Mouse (Mus musculus) heart, embryonic 16.5 days (tissue): Measurements from ENCODE around the gene Glis3. TPM values are rescaled to one million over a fixed set of nuclear protein-coding genes. Genes with fewer than 3 reads are reported as not detected.
A peak's percentile ranks its signal among the peaks of the same experiment; 100 is the strongest.

Experiments
- ATAC-seq: fragments of 200-750 bp; cut with Nextera tagmentation; replicated peaks from 2 replicates; pipeline ENCODE4 v1.8.0; 2017; ENCODE audit warnings: moderate number of reproducible peaks; ENCODE audit not compliant: insufficient read depth, low FRiP score; ENCODE audit errors: extremely low read depth
- H3K27ac ChIP-seq: fragments of 300-500 bp; sonication (generic); 2 replicates; pipeline ENCODE4 v1.5.1; 2014; ENCODE audit warnings: mild to moderate bottlenecking, low read length, control low read depth, moderate library complexity
- H3K27me3 ChIP-seq: fragments of 300-500 bp; sonication (generic); 2 replicates; pipeline ENCODE4 v1.6.1; 2014; ENCODE audit warnings: low read length, mixed read lengths; ENCODE audit not compliant: control insufficient read depth, insufficient read depth
- H3K36me3 ChIP-seq: fragments of 300-500 bp; sonication (generic); 2 replicates; pipeline ENCODE4 v1.6.1; 2014; ENCODE audit not compliant: control insufficient read depth, insufficient read depth
- H3K4me1 ChIP-seq: fragments of 300-500 bp; sonication (generic); 2 replicates; pipeline ENCODE4 v1.6.1; 2014; ENCODE audit warnings: low read length, mixed read lengths; ENCODE audit not compliant: control insufficient read depth, insufficient read depth
- H3K4me2 ChIP-seq: fragments of 300-500 bp; sonication (generic); 2 replicates; pipeline ENCODE4 v1.6.1; 2014; ENCODE audit warnings: low read depth, mild to moderate bottlenecking, control low read depth, low read length
- H3K4me3 ChIP-seq: fragments of 300-500 bp; sonication (generic); 2 replicates; pipeline ENCODE4 v1.5.1; 2014; ENCODE audit warnings: mild to moderate bottlenecking, control low read depth, low read length
- H3K9ac ChIP-seq: fragments of 300-500 bp; sonication (generic); 2 replicates; pipeline ENCODE4 v1.6.1; 2014; ENCODE audit warnings: low read length, control low read depth
- H3K9me3 ChIP-seq: fragments of 300-500 bp; sonication (generic); replicated peaks from 2 replicates; pipeline ENCODE4 v1.6.1; 2016; ENCODE audit warnings: low read length; ENCODE audit not compliant: control insufficient read depth
- WGBS: fragments of 180-500 bp; shearing (Covaris S2); extraction: QIAGEN DNeasy Blood & Tissue Kit; methylation state at CpG from one replicate; pipeline ENCODE4 v1.1.7; 2014; 5-methylcytosine and 5-hydroxymethylcytosine counted together
- polyA plus RNA-seq: library from polyadenylated mRNA; unstranded; fragments of >200 nt; fragmentation: Nextera tagmentation; extraction: Ambion mirVana; gene quantifications from 2 replicates; pipeline ENCODE4 v1.2.1, GENCODE M21; 2015

The Glis3 gene
- polyA plus RNA-seq, 1 experiment from 2014 or later = 1.3 TPM

DNA sequence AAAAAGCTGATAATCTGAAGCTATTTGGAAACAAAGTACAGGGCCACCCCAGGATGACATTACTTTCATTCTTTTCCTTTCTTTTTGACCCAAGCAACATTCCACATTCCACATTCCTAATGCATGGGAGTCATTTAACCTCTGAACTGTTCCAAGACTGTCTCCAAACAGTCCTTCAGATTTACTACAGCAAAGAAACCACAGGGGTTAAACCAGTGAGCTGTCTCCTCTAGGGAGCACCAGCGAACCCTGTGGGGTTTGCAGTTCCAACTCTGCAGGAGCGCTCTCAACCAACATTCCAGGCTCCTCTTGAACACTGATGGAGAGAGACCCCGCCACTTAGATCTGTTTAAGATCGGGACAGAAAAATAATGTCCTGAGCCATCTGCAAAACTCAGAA lies 33.6 kb downstream of the Glis3 start:
- H3K4me2 ChIP-seq = no peak overlapping the region

DNA sequence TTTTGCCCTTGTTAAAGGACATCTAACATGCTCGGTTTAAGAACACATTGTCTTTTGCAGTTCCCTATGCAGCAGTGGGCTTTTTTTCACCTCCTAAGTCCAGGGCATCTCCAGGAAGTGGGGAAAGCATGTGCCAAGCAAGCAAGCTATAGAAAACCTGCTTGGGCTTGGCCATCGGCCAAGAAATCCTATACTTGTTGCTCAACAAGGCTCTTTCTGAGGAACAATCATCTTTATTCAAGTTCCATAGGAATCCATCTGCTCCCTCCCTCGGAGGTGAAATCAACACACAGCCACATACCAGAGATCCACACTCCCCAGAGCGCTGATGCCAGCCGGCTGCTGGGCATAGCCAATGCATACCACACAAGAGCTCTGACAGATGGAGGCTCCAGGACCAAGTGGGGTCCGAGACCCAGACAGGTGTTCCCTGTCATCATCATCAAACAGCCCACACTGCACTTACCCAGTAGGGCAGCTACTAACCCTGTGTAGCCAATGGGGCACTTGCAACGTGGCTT lies 39.0 kb downstream of the Glis3 start:
- Histone ChIP-seq H3K4me3 (no peak overlapping the region), H3K27ac (no peak overlapping the region), H3K9ac (no peak overlapping the region), H3K9me3 (no peaks in the 10 kb centered on the region), H3K36me3 (no peaks in the 10 kb centered on the region), H3K4me1 (no peaks in the 10 kb centered on the region), H3K4me2 (no peak overlapping the region), H3K27me3 (no peaks in the 10 kb centered on the region)
- 53% methylated on average over 7 of the region's 7 CpGs for WGBS
- no peak for ATAC-seq

More for the DNA sequence above, 33.6 kb downstream of the Glis3 start:
- Histone ChIP-seq H3K36me3 (no peaks in the 10 kb centered on the region), H3K4me3 (no peak overlapping the region), H3K9me3 (no peaks in the 10 kb centered on the region), H3K4me1 (no peaks in the 10 kb centered on the region), H3K27ac (no peak overlapping the region), H3K9ac (no peak overlapping the region), H3K27me3 (no peaks in the 10 kb centered on the region)
- WGBS = 42% methylated on average over 4 of the region's 4 CpGs
- ATAC-seq = no peak

DNA sequence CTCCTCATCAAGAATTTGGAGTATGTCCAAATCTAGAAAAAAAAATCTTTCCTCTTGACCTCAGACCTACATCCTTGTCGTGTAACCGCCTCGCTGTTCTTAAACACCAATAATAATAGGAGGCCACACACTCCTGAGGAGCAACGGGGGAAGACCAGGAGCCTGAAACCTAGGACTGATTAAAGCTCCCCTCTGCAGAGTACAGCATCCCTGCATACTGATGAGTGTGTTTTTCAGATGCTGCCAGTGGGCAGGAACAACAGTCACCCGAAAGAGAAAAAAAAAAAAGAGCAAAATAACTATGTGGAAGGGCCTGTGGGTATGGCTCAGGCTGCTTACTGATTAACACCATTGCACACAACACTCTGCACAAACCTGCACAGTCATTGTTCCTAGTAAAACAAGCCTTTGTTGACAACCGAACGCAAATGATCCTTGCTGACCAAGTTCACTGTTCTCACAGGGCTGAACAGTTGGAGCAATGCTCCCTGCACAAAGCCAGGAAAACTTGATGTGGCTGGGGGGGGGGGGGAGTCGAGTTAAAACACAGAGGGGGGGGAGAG lies 43.8 kb downstream of the Glis3 start:
- no peak overlapping the region for H3K9ac ChIP-seq
- no peak overlapping the region for H3K4me2 ChIP-seq
- H3K36me3 ChIP-seq = no peaks in the 10 kb centered on the region
- 60% methylated on average over 7 of the region's 8 CpGs for WGBS
- ATAC-seq = no peak
- H3K4me3 ChIP-seq = no peak overlapping the region
- H3K27ac ChIP-seq = no peak overlapping the region
- no peaks in the 10 kb centered on the region for H3K4me1 ChIP-seq
- no peaks in the 10 kb centered on the region for H3K27me3 ChIP-seq
- H3K9me3 ChIP-seq = no peaks in the 10 kb centered on the region

DNA sequence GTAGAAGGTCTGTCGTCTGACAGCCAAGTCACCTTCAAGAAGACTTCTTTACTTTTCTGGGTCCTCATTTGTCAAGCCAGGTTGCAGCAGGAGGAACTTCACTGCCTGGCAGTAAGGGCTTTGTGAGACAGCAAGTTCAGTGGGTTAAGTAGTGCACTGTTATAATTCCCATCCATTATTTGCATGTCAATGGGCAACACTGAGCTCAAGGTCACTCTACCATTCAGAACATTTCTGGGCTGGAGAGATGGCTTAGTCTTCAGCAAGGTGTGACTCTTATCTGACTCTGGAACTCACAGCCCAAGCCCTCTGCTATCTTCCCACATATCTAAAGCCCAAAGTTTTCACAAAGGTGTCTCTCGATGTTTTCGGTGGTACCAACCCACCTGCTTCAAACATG lies 44.9 kb downstream of the Glis3 start:
- Histone ChIP-seq H3K9ac (no peak overlapping the region), H3K4me2 (no peak overlapping the region), H3K4me1 (no peaks in the 10 kb centered on the region), H3K36me3 (no peaks in the 10 kb centered on the region), H3K27me3 (no peaks in the 10 kb centered on the region), H3K4me3 (no peak overlapping the region), H3K9me3 (no peaks in the 10 kb centered on the region), H3K27ac (no peak overlapping the region)
- no peak for ATAC-seq
- 84% methylated on average over 3 of the region's 3 CpGs for WGBS

DNA sequence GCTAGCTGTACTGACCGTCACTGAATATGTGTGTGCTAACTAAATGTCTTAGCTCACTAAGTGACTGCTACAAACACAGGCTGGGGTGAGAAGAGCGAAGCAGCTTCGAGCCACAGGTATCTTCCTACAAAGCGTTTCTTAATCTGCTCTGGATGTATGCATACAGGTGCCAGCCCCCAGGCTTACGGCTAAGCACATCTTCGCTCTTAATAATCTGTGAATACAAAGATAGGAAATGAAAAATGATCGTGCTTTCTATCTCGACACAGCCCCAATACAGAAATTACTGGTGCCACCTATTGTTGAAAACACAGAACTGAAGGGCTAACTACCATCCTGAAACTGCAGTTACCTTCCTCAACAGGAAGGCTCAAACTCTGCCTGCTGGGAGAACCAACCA lies 51.5 kb downstream of the Glis3 start:
- Histone ChIP-seq H3K27ac (no peak overlapping the region), H3K4me2 (peak overlapping the region; percentile 52)
- no peak for ATAC-seq

DNA sequence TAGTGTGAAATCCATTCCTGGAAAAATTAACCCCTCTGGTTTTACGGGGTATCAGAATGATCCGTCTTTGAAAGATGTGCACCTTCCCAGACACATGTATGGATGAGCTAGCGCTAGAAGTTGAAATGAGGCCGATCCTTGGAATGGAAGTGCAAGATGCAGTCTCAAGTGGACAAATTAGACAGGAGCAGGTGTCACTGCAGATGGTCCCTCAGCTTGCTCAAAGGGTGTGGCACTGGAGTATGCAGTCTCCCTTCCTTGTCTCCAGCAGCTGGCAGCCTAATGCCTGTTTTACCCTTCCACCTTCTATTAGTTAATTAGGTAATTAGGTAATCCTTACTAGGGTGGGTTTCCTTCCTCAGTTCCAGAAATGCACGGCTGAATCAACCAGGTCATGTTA lies 53.7 kb downstream of the Glis3 start:
- ATAC-seq = no peak
- H3K4me2 ChIP-seq = no peak overlapping the region
- H3K27ac ChIP-seq = no peak overlapping the region
- no peaks in the 10 kb centered on the region for H3K9me3 ChIP-seq
- H3K4me3 ChIP-seq = no peak overlapping the region
- WGBS = 88% methylated on average over 5 of the region's 5 CpGs
- H3K4me1 ChIP-seq = no peaks in the 10 kb centered on the region
- H3K27me3 ChIP-seq = no peaks in the 10 kb centered on the region
- H3K36me3 ChIP-seq = no peaks in the 10 kb centered on the region
- H3K9ac ChIP-seq = no peak overlapping the region

More for the DNA sequence above, 51.5 kb downstream of the Glis3 start:
- Histone ChIP-seq H3K27me3 (no peaks in the 10 kb centered on the region), H3K4me3 (peak overlapping the region; percentile 28), H3K9ac (no peak overlapping the region), H3K4me1 (no peaks in the 10 kb centered on the region), H3K36me3 (no peaks in the 10 kb centered on the region), H3K9me3 (no peaks in the 10 kb centered on the region)
- WGBS = 44% methylated on average over 8 of the region's 8 CpGs

DNA sequence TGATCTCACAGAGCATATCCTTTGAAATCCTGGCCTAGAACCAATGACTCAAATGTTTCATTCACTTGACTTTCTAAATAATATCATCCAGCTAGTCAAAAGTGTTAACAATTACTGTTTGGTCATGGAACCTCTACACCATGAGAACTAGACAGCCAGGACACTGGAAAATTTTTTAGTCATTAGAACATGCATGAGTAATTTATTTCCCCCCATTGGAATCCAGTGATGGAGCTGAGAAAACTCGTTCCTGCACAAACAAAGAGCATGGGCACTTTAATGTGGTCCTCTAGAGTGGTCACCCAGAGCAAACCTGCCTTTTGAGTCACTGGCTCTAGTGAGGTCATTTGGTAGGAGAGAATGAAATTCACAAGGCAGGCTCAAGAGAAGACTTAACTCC lies 55.3 kb downstream of the Glis3 start:
- WGBS = 71% methylated on average over 1 of the region's 1 CpGs
- no peaks in the 10 kb centered on the region for H3K9me3 ChIP-seq
- no peaks in the 10 kb centered on the region for H3K36me3 ChIP-seq
- H3K4me2 ChIP-seq = no peak overlapping the region
- H3K27me3 ChIP-seq = no peaks in the 10 kb centered on the region
- H3K9ac ChIP-seq = no peak overlapping the region
- no peaks in the 10 kb centered on the region for H3K4me1 ChIP-seq
- ATAC-seq = no peak
- no peak overlapping the region for H3K27ac ChIP-seq
- no peak overlapping the region for H3K4me3 ChIP-seq

DNA sequence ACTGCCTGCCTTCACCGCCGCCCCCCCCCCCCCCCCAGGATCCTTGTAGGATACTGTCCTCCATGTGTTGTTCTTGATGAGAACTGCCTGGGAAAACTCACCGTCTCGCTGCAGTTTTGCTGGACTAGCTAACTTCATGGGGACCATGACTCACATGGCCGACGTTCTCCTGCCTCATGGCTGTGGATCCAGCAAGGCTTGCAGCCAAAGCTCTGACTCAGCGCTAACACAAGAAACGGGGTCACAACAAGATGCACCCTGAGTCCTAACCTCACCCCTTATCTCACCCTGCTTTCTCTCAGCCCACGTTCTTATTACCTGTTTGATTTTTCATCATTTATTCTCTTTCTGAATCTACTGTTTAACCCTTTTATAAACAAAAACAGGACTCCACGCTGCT lies 56.2 kb downstream of the Glis3 start:
- H3K4me3 ChIP-seq = no peak overlapping the region
- no peak overlapping the region for H3K27ac ChIP-seq
- H3K36me3 ChIP-seq = no peaks in the 10 kb centered on the region
- H3K9me3 ChIP-seq = no peaks in the 10 kb centered on the region
- no peak for ATAC-seq
- H3K9ac ChIP-seq = no peak overlapping the region
- H3K27me3 ChIP-seq = no peaks in the 10 kb centered on the region
- no peaks in the 10 kb centered on the region for H3K4me1 ChIP-seq
- 74% methylated on average over 10 of the region's 10 CpGs for WGBS
- no peak overlapping the region for H3K4me2 ChIP-seq

DNA sequence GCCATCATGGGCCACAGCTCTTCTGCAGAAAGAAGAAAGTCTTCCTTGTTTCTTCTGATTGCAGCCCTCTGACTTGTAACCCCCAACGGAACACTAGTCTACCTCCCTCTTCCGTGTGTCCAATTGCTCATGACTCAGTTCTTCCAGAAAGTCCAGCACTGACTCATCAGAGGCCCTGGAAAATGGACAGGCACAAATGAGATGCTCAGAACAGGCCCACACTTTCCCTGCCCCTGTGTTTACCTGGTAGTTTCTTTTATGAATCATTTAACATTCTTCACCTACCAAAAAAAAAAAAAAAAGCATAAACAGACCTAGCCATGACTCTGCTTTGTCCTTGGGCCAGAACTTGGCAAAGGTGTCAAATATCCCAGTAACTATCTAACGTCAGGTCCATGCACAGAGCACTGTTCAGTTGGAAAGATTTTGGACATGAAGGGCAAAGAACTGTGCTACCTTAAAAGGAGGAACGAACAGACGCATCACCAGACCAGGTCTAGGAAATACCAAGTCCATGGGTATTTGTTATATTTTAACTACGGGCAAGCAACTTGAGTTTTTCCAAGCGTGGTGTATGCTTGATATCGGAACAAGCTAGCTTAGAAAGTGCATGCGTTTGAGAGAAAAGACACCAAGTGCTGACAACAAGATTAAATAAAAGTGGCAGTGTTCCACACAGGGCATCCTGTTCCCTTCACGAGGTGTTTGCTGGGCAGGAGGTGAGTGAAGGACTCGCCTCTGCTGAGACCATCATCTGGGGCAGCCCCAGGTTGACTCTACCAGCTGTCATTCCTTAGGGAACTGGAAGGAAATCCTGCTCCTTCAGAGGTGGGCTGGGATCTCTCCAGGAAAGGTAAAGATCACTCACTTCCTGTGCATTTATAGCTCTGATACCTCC lies 58.0 kb downstream of the Glis3 start:
- H3K4me1 ChIP-seq = no peaks in the 10 kb centered on the region
- no peaks in the 10 kb centered on the region for H3K36me3 ChIP-seq
- no peak overlapping the region for H3K27ac ChIP-seq
- H3K9me3 ChIP-seq = no peaks in the 10 kb centered on the region
- 69% methylated on average over 11 of the region's 11 CpGs for whole genome bisulfite sequencing
- no peak overlapping the region for H3K4me3 ChIP-seq
- no peak overlapping the region for H3K9ac ChIP-seq
- ATAC-seq = no peak
- H3K27me3 ChIP-seq = no peaks in the 10 kb centered on the region
- no peak overlapping the region for H3K4me2 ChIP-seq
